Mouse (Mus musculus): ENCODE measurements around the gene B230118H07Rik.
A peak's percentile ranks its signal among the peaks of the same experiment; 100 is the strongest.

DNA sequence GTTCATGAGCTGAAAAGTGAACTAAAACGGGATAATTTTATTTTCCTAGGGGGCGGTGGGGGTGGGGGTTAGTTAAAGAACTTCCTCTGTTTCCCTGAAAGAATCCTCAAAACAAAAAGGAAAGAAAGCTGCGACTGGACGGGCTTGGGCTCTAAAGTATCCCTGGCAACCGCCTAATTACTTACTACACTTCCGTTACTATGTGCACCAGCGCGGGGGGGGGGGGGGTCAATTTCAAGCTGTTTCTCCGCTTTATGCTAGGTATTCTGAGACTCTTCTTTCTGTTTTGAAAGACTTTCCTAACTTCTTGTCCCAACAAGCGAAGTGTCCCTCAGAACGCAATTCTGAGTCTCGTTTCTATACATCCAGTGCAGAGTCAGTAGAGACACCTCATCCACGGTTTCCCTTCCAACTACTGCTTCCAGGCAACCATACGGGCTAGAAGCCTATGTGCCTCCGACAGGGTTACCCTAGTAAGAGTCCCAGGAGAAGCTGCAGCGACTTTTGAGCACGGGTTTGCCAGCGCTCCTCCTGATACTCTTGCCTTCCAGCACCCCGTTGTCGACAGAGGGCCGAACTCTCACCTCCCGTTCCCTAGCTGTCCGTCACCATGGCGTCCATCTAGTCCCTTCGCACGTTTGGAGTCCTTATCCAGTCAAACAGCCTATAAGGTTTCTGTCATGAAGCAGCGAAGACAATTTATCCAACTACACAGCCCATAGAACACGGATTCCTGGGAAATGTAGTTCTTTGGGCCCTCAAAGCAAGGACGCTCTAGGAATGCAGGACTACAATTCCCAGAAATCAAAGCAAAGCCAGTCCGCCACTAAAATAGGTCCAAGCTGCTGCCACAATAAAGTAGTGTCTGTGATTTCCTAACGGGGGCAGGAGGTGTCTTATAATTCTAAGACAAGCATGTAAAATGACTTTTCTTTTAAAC is 20.8 kb downstream of the B230118H07Rik start:
- TF ChIP-seq MAFK (IDR thresholded peaks at IDR 0.05; ENCODE audit: insufficient read depth, low read depth, low read length): no peak
- TF ChIP-seq CHD2 (IDR thresholded peaks at IDR 0.05; ENCODE audit: low read depth, low read length): peak; percentile 57; the same call in 1 of the 2 replicates
